In genomic region chr3:36449292-36450165, GRCm38 (mm10) we compare ENCODE assay signal across 10 mouse cellular contexts. TPM values are rescaled to one million over a fixed set of nuclear protein-coding genes. Genes with fewer than 3 reads are reported as not detected.
A peak's percentile ranks its signal among the peaks of the same experiment; 100 is the strongest.
DNase-seq lines count a peak whose midpoint lies in the region; ATAC-seq and TF ChIP-seq lines count a peak whose summit lies in the region.
"Had no signal": no experiment of that assay in that cellular context is flagged by ENCODE, and none has a peak within 500 bp of the region (broad histone marks: within the 10 kb centered on the region; RNA-seq: fewer than 3 reads in every experiment).

No protein-coding gene starts in this region.

- peak; percentile 55 for ATAC-seq in lung, embryonic 14.5 days (ENCODE audit: insufficient read depth)

- no peak overlapping the region for H3K4me2 ChIP-seq in lung, embryonic 14.5 days

- H3K9ac ChIP-seq in lung, embryonic 14.5 days, result no peak overlapping the region

- DNase-seq in 416B (ENCODE audit: low read depth), result peak; percentile 92
- DNase-seq in Muller cell, postnatal 12 days (ENCODE audit: inconsistent ontology term), result peak; percentile 92
- DNase-seq in forelimb bud, embryonic 11.5 days (ENCODE audit: low read depth, low spot score), result peak; percentile 35
- peak; percentile 19 for DNase-seq in lung, embryonic 14.5 days
- no peak for DNase-seq in left cerebral cortex, adult 8-10 months (ENCODE audit: low spot score in 2 of 2)
- DNase-seq in cerebellum, adult 11 months, result no peak
- DNase-seq in thymus, postnatal 36 days, result no peak
- DNase-seq: adrenal gland, adult 8-10 months; thymus, postnatal 4 days had no signal

- peaks cover 67% of the 10 kb centered on the region for H3K36me3 ChIP-seq in lung, embryonic 14.5 days (ENCODE audit: insufficient read depth)

- no peak overlapping the region for H3K4me3 ChIP-seq in lung, embryonic 14.5 days (ENCODE audit: low read depth, low read length)

- H3K4me1 ChIP-seq in lung, embryonic 14.5 days (ENCODE audit: insufficient read depth), result no peaks in the 10 kb centered on the region

- H3K9me3 ChIP-seq in lung, embryonic 14.5 days (ENCODE audit: low read depth, low read length), result no peaks in the 10 kb centered on the region

- H3K27ac ChIP-seq in lung, embryonic 14.5 days (ENCODE audit: low read depth), result peak overlapping the region; percentile 54; the same call in 1 of the 2 replicates

- H3K27me3 ChIP-seq in lung, embryonic 14.5 days (ENCODE audit: insufficient read depth, low read length), result no peaks in the 10 kb centered on the region

- TF ChIP-seq CTCF in lung, embryonic 14.5 days (IDR thresholded peaks at IDR 0.05; ENCODE audit: low read depth), result no peak

- whole genome bisulfite sequencing in lung, embryonic 14.5 days, result 32% methylated on average over 20 of the region's 20 CpGs

RNA-seq across cellular contexts. Expression of gene Anxa5, which starts 26.2 kb away (rescaled TPM):
- 348 and 359 TPM in 2 replicates for polyA plus RNA-seq in lung, embryonic 14.5 days (2014; fragmentation: Nextera tagmentation; extraction: Ambion mirVana)
- total RNA-seq in left cerebral cortex, adult 8-10 months (2022), result 10 to 100 TPM; 71.4 to 98.2 (median 85.5) TPM

RNA-seq across cellular contexts. Expression of gene 1810062G17Rik, which starts 26.2 kb away (rescaled TPM):
- 3.3 TPM in 2 replicates for polyA plus RNA-seq in lung, embryonic 14.5 days (2014; fragmentation: Nextera tagmentation; extraction: Ambion mirVana)
- total RNA-seq in left cerebral cortex, adult 8-10 months (2022), result under 1 TPM in 1 of 4 experiments, not detected in 3; 0.50 TPM
- total RNA-seq: left cerebral cortex, adult 18-20 months had no signal

Comparison
In these comparisons a context has a peak if more than half of its experiments do, and no peak if none do; other contexts are left out.
1. DNase-seq: peak in 416B (single experiment), Muller cell, postnatal 12 days (single experiment), forelimb bud, embryonic 11.5 days (single experiment) and lung, embryonic 14.5 days (single experiment); none in left cerebral cortex, adult 8-10 months (0 of 2), cerebellum, adult 11 months (single experiment) and thymus, postnatal 36 days (0 of 2).